Mouse (Mus musculus) adrenal gland, postnatal 25 days (tissue): ENCODE data around the gene Luzp1. TPM values are rescaled to one million over a fixed set of nuclear protein-coding genes. Genes with fewer than 3 reads are reported as not detected.

Source experiments
- DNase-seq: peaks from one replicate; pipeline ENCODE4 v3.0.0; 2021; ENCODE audit warnings: mixed read lengths
- total RNA-seq: library from RNA; stranded (reverse); gene quantifications from 2 replicates; pipeline ENCODE4 v1.2.3, GENCODE M21; 2021

The Luzp1 gene
- total RNA-seq, 1 experiment from 2014 or later, result 37.2 TPM

DNA sequence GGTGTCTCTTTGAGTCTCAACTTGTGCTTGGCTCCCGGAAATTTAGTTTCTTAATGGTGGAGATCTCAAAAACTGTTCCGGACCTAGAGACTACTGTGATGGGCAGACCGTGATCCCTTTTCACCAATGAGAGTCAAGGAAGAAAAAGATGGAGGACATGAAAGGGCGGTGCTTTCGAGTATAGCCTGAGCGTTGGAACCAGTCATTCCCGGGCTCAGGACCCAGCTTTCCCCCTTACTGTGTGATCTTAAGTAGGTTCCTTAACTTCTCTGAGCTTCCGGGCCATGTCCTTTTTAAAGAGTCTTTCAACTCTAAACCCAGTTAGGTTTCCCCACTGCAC lies 6.8 kb upstream of the Luzp1 start:
- no peak for DNase-seq

DNA sequence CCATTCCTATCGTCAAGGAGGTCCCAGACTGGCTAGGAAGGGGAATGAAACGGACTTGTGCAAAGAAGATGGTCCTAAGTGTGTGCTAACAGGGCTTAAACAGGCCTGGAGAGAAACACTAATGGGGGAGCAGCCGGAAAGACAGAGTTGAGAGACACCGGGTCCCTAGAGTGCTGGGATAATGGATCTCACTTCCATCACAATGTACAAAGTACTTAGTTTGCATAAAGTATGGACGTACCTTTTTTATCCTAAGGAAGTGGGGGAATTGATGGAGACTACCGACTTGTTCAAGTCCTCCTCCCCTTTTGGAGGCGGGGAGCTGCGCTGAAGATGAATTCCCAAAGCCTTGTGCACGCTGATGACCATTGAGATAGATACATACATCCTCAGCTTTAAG lies 6.1 kb upstream of the Luzp1 start:
- no peak for DNase-seq

DNA sequence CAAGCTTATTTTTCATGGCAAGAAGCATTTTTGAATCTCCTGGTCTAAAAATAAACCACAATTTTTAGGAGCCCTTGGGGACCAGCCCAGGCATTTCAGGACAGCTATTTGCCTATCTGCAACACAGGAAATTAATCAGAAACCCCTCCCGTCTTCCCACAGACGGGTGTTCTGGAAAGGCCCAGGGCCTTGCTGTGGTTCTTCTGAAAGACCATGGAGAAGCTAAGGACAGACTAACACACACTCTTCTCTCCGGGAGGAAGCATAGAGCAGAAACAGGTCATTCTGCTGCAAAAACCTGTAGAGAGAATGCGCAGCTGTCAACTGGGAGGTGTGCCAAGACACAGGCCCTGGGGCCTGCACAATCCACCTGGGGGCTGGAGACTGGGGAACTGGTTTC lies 3.3 kb upstream of the Luzp1 start:
- DNase-seq, result no peak

- peak; percentile 7 for DNase-seq
These were observed 821 bp upstream of the Luzp1 start for GRCm38 (mm10) chr4:136468553-136469327.

- DNase-seq, result peak; percentile 49
These were observed 383 bp downstream of the Luzp1 start for GRCm38 (mm10) chr4:136469941-136470346.

DNA sequence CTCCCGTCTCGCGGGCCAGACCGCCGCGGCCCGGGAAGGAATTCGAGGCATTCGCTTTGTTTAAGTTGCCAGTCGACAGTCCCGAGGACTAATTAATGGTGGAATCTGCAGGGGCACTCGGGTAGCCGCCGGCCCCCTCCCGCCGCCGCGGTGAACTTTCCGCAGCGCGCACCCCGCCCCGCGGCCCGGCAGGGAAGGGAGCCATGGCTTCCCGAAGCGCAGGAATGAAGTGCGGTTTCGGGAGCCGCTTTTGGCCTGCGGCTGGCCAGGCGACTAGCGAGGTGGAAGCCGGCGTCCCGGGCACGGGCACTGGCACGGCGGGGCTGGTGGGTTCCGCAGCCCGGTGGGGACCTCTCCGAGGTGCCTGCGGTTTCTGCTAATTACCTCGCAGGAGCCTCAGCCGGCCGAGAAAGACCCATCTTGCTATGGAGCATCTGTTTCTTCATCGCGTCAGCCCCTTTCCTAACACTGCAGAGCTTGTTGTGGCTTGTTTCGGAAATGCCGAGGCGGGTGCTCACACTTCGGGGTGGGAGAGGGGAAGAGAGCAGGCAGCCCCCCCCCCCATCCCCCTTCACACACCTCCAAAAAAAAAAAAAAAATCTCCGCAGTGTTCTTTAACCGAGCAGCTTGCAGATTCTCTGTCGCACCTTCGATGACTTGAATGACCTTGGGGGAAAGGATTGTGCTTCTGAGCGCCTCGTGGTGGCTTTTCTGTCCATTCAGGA lies 948 bp downstream of the Luzp1 start:
- DNase-seq, result peak; percentile 45

DNA sequence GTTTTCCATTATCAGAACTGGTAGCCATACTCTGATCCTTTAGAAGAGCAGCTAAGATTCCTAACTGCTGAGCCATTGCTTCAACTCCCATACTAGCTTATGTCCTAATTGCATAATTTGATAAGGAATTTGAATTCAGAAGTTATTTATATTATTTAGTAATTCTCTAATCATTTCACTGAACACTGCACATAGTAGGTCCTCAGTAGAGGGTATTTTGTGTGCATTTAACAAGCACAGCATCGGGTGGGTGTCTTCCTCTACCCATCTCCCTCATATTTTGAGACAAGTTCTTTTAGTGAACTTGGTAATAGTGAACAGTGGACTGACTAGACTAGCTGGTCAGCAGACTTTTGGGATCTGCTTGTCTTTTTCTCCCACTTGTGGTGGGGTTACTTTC lies 7.1 kb downstream of the Luzp1 start:
- DNase-seq, result no peak

- DNase-seq, result no peak
These were observed 17.0 kb downstream of the Luzp1 start for GRCm38 (mm10) chr4:136486549-136486948.

GRCm38 (mm10) chr4:136495993-136496392 lies 26.4 kb downstream of the Luzp1 start:
- DNase-seq, result no peak

- DNase-seq, result no peak
These were observed 36.1 kb downstream of the Luzp1 start for GRCm38 (mm10) chr4:136505426-136506215.

- DNase-seq, result peak; percentile 27
These were observed 40.3 kb downstream of the Luzp1 start for GRCm38 (mm10) chr4:136509857-136510256.

GRCm38 (mm10) chr4:136511708-136512107 lies 42.1 kb downstream of the Luzp1 start:
- DNase-seq, result no peak

DNA sequence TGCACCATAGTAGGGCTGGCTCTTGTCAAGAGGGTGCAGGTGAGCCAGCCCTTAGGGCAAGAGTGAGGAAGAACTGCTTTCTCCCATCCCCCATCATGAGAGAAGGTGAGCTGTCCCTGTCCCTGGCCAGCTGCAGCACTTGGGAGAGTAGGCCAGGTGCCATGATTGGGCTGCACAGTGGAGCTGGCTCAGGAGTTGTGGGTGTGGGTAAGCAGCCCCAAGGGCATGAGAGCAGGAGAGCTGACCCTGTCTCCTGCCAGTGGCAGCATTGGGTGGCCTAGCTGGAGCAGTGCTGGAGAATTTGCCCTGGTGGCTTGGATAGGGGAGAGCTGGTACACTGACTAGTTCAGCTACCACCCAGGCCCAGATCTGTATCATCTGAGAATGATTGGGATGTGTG lies 43.3 kb downstream of the Luzp1 start:
- peak; percentile 10 for DNase-seq

- DNase-seq, result no peak
These were observed 48.6 kb downstream of the Luzp1 start for GRCm38 (mm10) chr4:136518141-136518540.

DNA sequence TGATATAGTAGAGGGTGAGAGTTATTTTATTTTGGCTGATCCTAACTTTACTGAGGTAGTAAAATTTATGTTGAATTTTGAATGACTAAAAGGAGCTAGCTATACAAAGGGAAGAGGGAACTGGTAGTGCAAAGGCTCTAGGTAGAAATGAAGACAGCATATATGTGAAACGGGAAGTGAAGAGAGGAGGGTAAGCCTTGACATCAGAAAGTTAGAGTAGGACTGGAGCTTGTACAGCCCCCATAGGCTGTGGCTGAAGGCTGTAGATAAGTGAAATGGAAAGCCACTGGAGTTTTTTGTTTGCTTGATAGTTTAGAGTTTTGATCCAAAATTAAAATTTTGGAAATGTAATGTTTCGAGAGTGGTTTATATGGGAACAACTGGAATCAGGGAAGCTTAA lies 49.0 kb downstream of the Luzp1 start:
- no peak for DNase-seq

- DNase-seq, result no peak
These were observed 50.3 kb downstream of the Luzp1 start for GRCm38 (mm10) chr4:136519866-136520265.

DNA sequence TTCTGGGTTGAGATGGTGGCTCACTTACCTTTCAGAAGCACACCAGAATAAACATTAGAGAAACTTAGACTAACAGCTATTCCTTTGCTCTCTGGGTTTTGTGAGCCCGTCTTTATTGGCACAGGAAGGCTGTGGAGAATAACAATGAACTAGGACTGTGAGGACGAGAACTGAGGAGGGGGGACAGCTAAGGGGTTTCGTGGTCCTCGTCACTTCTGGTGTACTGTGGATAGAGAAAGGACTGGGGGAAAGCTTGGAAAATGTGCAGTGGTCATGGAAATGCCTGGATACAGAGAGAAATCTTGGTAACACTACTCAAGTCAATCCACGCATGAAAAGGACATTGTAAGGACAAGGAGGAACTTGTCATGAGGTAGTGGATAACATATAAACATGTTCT lies 52.3 kb downstream of the Luzp1 start:
- DNase-seq, result no peak

GRCm38 (mm10) chr4:136524309-136524708 lies 54.7 kb downstream of the Luzp1 start:
- no peak for DNase-seq

DNA sequence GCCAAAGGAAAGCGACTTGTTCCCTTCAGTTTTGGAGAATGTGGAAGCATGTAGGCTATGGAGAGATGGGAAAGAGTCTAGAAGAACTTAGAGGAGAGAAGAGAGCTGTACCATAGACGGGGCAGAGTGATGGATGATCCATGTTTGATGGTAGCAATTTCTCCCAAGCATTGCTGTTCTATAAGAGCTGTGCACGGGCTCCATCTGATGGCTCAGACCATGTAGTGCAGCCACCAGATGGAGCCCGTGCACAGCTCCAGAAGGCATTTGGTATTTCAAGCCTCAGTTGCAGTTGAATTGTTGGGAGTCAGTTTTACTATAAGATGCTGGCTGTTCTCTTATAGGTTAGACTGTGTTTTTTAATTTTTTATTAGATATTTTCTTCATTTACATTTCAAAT lies 56.9 kb downstream of the Luzp1 start:
- DNase-seq, result peak; percentile 62

DNA sequence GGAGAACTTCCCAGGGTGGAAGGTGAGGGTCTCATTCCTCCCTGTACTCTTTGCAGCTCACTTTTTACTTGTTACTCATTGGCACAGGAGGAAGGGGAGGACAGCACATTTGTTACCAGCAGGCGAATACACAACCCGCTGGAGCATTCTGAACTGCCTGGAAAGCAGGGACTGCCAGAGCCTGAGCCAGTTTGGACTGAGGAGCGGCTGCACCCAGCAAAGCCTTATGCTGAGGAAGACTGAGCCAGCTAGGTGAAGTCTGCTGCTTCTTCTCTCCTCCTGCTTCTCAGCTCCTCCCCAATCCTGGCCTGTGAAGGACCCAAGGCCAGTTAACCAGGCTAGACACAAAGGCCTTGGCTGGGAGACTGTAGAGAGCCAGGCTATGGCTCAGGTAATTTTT lies 75.6 kb downstream of the Luzp1 start:
- no peak for DNase-seq

GRCm38 (mm10) chr4:136546279-136547045 lies 76.9 kb downstream of the Luzp1 start:
- DNase-seq, result no peak

DNA sequence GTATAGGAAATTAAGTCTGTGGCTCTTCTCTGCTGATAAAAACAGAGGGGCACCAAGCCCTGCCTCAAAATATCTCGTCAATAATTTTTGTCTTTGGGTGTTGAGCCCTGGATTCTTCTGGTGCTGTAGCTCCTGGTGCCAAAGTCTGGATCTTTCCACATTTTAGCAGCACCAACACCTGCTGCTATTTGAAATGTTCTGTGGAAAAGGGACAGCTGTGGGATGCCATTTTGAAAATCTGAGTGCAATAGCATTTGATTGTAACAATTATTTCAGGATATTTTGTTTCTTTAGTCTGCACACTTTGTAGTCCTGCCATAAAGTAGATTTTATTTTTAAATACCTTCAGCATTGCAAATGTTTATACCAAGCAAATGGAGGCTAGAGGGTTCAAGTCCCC lies 78.2 kb downstream of the Luzp1 start:
- no peak for DNase-seq
